Mouse (Mus musculus): Measurements from ENCODE around the gene Oard1.

The Oard1 gene

DNA sequence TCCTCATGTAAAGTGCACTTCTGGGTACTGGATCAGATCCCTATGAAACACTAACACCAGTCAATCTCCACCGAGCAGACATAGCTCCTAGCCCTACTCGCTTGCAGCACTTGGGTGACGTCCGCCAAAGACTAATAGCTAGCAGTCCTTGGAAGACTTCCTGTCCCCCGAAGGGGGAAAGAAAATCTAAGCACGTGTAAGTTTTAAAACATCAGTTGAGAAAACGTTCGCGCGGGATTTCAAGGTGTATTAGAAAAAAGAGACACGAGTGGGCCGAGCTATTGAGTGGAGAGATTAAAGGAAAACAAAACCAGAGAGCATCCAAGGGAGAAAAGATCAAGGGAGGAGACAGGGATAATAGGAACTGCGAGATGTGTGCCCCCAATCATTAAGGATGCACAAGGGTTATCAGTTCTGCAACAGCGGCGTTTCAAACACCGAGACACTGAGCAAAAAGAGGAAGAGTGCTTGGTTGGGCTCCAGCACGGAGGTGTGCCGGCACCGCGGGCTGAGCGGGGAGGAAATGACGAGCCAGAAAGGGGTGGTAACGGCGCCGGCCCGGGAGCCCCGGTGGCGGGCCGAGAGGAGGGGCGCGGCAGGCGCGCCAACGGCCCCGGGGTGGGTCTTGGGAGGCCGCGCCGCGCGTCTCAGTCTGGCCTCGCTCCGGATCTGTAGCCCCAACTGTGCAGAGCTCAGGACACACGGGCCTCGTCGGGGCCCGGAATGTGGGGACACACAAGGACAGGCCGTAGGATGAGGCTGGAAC is 1.1 kb upstream of the Oard1 start:
- DNase-seq (ENCODE audit: low read depth, low spot score), result no peak

DNA sequence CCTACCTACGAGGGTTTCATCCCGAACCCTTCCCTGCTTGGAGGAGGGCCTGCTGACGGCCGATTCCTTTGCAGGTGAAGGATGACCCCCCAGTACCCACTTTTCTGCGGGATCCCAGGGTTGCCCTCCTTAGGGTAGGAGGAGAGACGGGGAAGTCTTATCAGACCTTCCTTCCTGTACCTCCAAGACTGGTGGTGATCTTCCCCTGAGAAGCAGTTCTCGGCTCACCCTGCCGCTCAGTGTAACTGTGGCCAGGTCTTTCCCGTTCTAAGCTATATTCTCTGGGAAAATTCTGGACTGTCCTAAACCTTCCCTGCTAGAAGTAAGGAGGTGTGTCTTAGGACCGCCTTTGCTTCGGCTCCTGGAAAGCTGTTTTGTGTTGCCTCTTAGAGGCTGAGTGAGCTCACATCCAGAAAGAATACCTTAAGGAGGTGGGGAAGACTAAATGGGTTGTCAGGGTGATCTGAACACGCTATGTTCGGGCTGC is 528 bp downstream of the Oard1 start:
- no peak for DNase-seq (ENCODE audit: low read depth, low spot score)

GRCm38 (mm10) chr17:48411241-48411640 is 1.4 kb downstream of the Oard1 start:
- DNase-seq (ENCODE audit: low read depth, low spot score), result no peak

DNA sequence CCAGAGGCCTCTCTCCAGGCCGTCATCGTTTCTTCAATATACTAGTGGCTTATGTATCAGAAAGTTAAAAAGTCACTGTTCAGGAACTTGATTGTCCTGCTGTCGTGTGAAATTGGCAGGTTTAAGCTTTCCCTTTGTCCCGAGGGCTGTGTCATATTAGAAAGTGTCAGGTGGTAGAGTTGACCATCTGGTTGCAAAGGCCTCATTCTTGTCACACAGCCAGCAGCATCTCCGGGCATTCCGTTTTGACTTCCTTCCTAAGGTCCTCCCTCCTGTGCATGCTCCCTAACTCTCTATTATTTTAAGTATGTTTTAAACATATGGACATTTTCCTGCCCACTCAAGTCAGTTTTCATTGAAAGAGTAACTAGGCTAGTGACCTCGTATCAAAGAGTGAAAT is 6.2 kb downstream of the Oard1 start:
- no peak for DNase-seq (ENCODE audit: low read depth, low spot score)

DNA sequence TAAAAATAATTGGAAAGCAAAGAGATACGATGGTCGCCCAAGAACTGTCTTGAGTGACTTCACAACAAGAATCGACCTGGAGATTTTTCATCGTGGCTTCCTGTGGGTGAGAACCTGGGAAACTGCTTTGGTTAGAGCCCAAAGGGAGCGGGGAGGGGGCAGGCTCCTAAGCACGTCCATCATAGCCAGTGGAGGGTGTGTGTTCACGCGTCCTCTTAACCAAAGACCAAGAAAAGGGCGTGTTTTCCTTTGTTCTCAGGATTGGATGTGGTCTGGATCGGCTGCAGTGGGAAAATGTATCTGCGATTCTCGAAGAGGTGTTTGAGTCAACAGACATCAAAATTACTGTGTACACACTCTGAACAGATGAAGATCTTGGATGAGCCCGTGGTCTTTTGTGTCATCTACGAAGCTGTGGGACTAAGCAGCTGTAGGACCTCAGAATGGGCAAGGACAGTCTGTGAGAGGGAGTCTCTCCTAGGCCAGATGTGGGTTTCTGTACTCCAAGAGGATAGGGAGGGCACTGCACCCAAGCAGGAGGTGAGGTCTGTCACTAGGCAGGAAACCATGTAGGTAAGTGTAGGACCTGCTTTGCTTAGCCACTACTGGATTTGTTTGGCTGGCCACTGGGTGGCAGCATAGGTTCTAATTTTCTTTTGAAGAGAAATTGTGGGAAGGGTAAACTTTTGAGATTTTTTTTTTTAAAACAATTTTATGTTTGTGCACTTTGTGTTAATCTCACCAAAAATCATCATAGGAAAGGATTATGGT is 6.8 kb downstream of the Oard1 start:
- DNase-seq (ENCODE audit: low read depth, low spot score), result no peak

- DNase-seq (ENCODE audit: low read depth, low spot score), result no peak
Observed at GRCm38 (mm10) chr17:48417521-48417920, 7.7 kb downstream of the Oard1 start.

- no peak for DNase-seq (ENCODE audit: low read depth, low spot score)
Observed at GRCm38 (mm10) chr17:48418174-48418573, 8.4 kb downstream of the Oard1 start.

DNA sequence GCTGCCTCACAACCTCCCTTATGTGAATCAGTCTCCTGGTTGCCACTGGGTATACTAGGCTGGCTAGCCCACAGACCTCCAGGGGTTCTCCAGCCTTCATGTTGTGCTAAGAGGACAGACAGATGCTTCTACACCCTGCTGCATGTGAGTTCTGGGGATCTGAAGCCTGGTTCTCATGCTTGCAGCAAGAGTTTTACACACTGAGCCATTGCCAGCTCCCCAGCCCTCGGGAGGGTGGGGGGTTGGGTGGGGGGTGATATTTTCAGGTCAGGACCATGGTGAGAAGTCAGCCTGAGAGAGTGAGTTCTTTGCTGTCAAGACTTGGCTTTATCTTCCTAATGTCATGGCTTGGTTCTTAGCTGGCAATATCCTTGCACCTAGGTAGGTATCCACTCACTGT is 9.0 kb downstream of the Oard1 start:
- DNase-seq (ENCODE audit: low read depth, low spot score), result no peak

DNA sequence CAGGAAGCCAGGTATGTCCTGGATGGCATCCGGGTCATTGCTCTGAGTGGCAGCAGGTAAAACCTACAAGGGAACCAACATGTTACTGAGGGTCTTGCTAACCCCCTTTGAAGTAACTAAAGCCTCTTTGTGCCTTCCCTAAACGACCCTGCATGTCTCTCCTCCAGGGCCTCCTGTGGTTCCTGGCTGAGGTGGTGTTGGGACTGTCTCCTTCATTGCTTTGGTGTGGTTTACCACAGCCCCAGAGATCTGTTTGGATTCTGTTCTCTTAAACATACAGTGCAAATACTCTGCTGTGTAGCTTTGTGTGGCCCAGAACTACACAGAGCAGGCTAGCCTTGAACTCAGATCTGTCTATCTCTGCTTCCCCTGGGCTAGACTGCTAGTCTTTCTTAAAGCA is 9.8 kb downstream of the Oard1 start:
- no peak for DNase-seq (ENCODE audit: low read depth, low spot score)

DNA sequence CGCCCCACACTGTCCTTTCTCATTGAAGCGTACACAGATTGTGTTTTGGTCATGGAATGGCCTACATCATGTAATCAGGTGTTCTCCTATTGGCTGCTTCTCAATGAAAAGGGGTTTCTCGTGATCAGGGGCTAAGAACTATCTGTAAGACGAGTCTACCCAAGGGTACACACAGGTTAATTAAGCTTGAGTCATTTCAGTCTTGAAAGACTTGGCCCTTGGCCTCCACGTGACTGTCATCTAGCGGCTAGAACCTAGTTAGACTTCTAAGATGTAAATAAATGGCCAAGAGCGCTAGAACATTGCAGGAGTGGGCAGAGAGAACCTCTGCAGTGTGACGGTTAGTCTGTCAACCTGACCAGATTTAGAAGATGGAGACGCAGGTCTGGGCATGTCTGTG is 14.4 kb downstream of the Oard1 start:
- no peak for DNase-seq (ENCODE audit: low read depth, low spot score)

GRCm38 (mm10) chr17:48425823-48426612 is 16.2 kb downstream of the Oard1 start:
- no peak for DNase-seq (ENCODE audit: low read depth, low spot score)

DNA sequence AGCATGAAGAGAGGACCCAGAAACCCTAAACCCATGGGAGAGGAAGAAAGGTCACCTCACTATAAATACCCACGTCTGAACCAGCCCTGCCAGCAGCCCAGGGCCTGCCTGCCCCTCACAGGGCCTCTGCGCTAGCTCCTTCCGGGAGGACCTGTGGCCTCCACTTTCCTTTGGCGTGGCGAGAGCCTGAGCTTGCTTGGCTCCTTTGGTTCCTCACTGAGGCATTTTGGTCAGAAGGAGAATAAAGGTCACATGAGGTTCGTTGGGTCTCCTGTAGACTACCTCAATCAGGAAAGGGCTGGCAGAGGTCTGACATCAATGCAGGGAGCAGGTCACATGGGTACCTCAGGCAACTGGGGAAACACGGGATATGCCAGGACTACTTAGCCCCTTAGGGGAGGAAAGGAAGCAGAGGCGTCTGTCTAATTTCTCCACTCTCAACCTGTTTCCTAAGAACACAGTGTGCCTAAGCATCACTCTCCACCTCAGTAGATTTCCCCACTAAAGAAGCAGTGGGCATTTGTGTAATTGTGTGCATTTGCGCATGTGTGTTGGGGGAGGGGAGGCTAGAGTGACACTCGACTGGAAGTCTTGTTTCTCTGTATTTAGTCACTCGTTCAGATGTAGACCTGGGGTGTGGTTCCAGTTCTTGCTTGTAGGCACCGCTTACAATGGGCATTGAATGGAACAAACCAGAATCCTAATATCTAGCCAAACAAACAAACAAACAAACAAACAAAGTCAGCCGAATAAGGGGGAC is 17.4 kb downstream of the Oard1 start:
- no peak for DNase-seq (ENCODE audit: low read depth, low spot score)

DNA sequence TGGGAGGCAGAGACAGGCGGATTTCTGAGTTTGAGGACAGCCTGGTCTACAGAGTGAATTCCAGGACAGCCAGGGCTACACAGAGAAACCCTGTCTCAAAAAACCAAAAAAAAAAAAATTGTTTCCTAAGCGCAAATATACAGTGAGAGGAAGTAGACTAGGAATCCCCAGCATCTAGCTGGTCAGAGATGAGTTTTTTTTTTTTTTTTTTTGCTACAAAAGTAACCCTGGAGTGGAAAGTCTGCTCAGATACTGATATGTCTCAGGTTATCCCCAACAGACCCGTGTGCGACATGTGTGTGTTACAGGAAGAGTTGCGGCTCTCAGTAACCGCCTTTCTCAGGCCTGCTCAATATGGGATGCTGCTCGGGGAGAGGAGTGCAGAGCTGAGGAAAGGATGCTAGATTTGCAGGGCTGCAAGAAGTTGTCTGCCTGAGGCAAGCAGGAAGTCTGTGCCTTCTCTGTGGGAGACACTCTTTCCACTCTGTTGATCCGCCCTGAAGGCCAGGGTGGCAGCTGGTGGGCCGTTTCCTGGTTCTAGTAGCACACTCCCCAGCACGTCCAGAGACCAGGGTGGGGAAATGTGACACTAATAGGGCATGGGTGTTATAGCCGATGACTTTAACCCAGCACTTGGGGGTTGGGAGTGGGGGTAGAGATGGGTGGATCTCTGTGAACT is 18.2 kb downstream of the Oard1 start:
- DNase-seq (ENCODE audit: low read depth, low spot score), result no peak

DNA sequence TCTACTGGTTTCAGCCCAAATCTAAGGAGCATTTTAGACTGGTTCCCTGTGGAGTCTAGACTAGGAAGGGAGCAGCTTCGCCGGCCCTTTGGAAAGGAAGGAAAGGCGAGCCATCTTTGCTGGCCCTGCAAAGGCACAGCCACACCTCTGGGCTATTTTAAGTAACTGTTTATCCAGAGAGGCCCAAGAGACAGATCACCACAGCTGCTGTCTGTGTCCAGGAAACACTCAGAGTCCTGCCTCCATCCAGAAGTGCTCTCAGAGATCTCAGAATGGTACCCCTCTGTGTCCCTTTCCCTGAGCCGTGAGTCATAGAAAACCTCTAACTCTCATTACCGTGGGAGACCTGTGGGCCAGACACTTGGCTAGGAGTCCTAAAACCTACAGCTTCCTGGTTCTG is 20.6 kb downstream of the Oard1 start:
- peak; percentile 20 for DNase-seq (ENCODE audit: low read depth, low spot score)

DNA sequence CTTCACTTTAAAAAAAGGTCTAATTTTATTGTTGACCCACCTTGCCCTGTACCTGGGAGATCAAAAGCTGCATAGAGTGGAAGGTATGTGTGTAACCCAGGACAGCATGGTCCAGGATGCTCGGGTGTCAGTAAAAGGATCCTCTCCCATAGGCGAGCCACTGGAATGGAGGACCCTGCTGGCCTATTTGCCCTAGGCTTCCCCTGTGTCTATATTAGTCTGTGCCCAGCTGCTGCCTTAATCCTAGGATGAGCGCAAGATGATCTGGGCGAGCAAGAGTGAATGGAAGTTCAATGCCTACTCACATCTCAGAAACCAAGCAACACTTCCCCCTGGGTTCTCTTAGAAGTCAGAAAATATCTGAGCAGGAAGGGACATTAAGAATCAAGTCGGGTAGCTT is 21.2 kb downstream of the Oard1 start:
- DNase-seq (ENCODE audit: low read depth, low spot score), result peak; percentile 25

DNA sequence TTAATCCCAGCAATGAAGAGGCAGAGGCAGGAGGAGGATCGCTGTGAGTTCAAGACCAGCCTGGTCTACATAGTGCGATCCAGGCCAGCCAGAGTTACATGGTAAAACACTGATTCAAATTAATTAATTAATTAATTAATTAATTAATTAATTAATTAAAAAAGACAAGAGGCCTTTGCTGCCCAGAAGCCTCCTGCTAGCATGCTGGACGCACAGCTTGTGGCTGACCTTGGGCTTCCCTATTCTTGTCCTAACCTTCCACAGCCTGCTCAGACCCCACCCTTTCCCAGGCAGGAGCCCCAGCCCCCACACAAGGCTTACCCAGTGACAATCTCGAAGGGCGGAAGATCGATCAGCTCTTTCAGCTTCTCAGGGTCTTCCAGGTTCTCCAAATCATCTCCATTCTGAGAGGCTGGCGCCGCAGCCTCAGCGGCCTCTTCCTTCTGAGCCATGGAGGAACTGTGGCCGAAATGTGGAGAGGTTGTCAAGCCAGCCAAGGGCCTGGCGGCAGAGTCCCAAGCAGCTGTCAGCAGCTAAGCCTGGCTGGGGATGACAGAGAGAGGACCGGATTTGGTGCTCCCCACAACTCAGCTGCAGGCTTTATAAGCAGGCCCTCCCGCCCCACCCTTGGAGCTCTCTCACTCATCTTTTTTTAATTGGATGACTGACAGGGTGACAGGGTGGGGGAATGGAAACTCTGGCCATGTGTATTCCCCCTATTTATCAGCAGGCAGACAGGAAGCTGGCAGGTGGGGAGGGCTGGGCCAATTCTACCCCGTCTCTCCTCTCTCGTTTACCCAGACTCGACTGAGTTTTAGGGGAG is 22.6 kb downstream of the Oard1 start, which contains the start of gene Apobec2:
Gene Apobec2 (minus strand): TSS at position 773 of the 823 bp plus-strand sequence.
- DNase-seq (ENCODE audit: low read depth, low spot score), result no peak

DNA sequence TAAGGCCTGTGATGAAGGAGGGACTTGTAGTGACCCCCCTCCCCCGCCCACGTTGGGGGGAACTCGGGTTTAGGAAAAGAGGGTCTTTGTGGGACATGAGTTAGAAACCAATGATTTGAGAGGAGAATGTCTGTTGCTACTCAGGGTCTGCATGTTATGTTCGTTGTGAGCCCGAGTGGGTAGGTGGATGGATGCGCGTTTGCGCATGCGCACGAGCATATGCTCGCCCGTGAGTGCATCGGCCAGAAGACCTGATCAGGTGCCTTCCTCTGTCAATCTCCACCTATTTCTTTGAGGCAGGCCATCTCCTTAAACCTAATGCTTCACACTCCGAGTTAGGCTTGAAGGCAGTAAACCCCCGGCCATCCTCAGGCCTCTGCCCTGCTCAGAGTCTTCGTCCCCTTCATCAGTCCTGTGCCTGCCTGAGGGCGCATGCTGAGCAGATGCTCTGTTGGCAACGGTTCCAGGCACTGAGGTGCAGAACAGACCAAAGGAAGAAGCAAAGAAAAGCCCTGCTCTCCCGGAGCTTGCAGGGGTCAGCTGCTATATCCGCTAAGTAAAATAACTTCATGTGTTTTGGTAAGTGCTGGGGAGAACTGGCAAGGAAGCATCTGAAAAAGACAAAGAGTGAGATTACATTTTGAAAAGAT is 23.3 kb downstream of the Oard1 start:
- no peak for DNase-seq (ENCODE audit: low read depth, low spot score)

- no peak for DNase-seq (ENCODE audit: low read depth, low spot score)
Observed at GRCm38 (mm10) chr17:48433689-48434330, 24.0 kb downstream of the Oard1 start.

DNA sequence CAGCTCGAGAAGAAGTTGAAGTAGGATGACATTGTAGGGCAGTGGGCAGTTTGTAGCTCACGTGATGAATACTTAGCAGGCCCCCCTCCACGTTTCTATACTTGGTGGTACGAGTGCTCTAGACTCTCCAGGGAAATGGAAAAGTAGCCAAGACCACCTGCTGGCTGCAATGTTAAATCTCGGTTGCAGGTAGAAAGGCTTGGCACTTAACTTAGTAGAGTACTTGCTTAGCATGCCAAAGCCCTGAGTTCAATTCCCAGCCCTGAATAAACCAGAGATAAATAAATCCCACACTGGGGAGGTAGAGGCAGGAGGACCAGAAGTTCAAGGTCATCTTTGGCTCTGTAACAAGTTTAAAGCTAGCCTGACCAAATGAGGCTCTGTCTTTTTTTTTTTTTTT is 24.7 kb downstream of the Oard1 start:
- DNase-seq (ENCODE audit: low read depth, low spot score), result no peak

All from retina, adult 2 months (tissue).